Mouse (Mus musculus): Measurements from ENCODE around the gene Mapt. TPM values are rescaled to one million over a fixed set of nuclear protein-coding genes. Genes with fewer than 3 reads are reported as not detected.

Mapt gene
- polyA plus RNA-seq, 1 experiment: 5.5 TPM

DNA sequence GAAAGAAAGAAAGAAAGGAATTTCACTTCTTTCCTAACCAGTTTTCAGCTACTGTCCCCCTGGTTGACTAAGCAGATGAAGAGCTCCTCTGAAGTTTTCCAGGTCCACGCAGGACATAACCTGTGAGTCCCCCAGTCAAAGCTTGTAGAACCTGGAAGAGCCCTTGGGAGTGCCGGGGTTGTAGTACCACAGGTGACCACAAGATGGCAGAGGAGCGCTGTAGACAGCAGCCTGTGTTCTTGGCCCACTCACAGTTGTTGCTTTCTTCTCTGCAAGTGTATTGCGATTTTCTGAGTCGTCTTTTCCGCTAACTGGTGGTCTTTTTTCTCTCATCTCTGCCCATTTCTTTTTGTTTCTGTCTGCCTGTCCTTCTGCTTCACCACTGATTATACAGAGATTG, 84.5 kb downstream of the Mapt start:
- 4% methylated on average over 6 of the region's 6 CpGs for WGBS
- H3K4me3 ChIP-seq (replicated peaks; ENCODE audit: control insufficient read depth, low read depth, low read length): no peak overlapping the region
- peak; percentile 96 for TF ChIP-seq CTCF (IDR thresholded peaks at IDR 0.05; ENCODE audit: control insufficient read depth, insufficient read depth, low read length)
- no peak for TF ChIP-seq POLR2A (IDR thresholded peaks at IDR 0.05; ENCODE audit: borderline replicate concordance, control insufficient read depth, low read depth, low read length)
- no peaks in the 10 kb centered on the region for H3K4me1 ChIP-seq (ENCODE audit: control insufficient read depth, insufficient read depth, low read length)
- no peak overlapping the region for H3K27ac ChIP-seq (ENCODE audit: control insufficient read depth, insufficient read depth, low read depth, low read length, poor library complexity)

DNA sequence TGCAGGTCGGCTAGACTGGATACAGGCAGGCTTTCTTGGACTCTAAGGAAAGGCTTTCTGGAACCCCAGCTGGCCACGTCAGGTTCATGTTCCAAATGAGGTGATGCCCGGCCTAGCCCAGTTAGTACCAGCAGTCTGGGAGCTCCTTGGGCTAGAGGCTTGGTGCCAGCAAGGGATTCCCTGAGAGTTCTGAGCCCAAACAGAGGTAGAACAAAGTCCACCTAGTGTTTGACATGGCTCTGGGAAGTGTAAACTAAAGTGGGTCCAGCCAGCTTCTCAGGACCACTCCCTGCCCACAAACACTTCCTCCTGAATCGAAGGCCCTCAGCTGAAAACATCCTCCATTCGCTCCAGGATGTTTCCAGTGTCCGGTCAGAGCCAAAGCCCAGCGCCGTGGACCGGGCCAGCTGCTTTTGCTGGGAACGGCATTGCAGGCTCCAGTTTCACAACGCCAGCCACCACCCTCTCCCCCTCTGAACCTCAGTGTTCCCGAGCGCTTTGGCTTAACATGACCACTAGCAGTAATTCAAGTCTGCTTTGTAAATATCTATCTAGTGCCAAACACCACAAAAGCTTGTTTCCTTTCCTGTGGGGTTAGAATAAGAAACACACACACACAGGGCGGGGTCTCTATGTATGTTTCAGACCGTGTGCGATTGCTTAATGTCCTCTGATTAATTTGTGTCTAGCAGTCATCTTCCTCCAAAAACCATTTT, 85.7 kb downstream of the Mapt start:
- no peak for TF ChIP-seq CTCF (IDR thresholded peaks at IDR 0.05; ENCODE audit: control insufficient read depth, insufficient read depth, low read length)
- no peak for TF ChIP-seq POLR2A (IDR thresholded peaks at IDR 0.05; ENCODE audit: borderline replicate concordance, control insufficient read depth, low read depth, low read length)
- Histone ChIP-seq H3K4me3 (replicated peaks; ENCODE audit: control insufficient read depth, low read depth, low read length) (no peak overlapping the region), H3K27ac (ENCODE audit: control insufficient read depth, insufficient read depth, low read depth, low read length, poor library complexity) (no peak overlapping the region), H3K4me1 (ENCODE audit: control insufficient read depth, insufficient read depth, low read length) (no peaks in the 10 kb centered on the region)
- 28% methylated on average over 16 of the region's 16 CpGs for WGBS

DNA sequence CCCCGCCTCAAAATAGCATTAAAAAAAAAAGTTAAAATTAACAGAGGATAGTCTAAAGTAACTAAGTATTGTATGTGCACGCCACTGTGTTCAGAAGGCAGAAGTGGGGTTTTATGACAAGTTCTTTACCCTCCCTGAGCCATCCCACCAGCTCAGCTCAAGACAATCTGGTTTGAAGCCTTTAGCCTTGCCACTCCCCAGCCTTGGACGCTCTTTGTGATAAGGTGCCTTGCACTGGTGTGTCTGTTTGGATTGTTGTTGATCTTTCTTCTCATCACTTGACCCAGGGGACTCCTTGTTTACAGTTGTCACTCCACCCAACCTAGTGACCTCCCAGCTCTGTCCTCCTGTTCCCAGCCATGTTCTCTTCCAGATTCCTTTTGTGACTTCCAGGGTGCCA, 86.4 kb downstream of the Mapt start:
- Histone ChIP-seq H3K4me3 (replicated peaks; ENCODE audit: control insufficient read depth, low read depth, low read length) (no peak overlapping the region), H3K27ac (ENCODE audit: control insufficient read depth, insufficient read depth, low read depth, low read length, poor library complexity) (no peak overlapping the region), H3K4me1 (ENCODE audit: control insufficient read depth, insufficient read depth, low read length) (no peaks in the 10 kb centered on the region)
- TF ChIP-seq CTCF (IDR thresholded peaks at IDR 0.05; ENCODE audit: control insufficient read depth, insufficient read depth, low read length) (no peak), POLR2A (IDR thresholded peaks at IDR 0.05; ENCODE audit: borderline replicate concordance, control insufficient read depth, low read depth, low read length) (no peak)
- WGBS: 63% methylated on average over 3 of the region's 3 CpGs

DNA sequence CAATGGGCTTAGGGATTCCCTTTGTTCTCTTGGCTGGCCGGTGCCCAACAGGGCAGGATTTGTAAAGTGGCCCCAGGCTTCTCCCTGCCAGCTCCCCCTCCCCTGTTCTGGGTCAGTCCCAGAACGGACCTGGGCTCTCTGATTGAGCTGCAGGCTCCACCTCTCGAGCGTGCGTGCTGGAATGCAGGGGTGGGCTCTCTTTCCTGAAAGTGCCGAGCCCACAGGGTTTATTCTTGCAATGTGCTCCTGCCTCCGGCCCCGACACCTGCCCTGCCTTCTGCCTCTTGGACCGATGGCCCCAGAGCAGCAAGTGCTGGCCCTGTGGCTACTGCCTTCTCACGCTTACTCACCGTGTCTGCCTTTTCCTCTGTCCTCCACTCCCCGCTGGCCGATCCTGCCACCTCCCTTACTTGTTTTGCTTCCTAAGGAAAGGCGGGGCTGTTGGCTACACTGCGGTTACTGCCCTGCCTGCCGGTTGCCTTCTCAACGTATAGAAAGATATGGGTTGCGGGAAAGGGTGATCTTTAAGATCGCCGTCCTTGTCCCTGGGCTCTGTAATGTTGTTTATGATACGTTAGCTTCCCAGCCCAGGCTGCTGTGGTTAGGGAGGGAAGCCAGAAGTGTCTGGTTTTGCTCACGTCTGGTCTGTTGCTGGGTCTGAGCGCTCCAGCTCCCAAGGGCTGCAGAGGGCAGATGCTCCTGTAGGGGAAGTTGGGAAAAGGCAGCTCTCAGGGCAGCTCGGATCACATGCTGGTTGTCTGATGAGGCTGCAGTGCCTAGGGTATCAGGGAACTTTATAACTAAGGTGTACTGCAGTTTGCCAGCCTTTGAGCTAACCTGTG, 88.0 kb downstream of the Mapt start:
- Histone ChIP-seq H3K27ac (ENCODE audit: control insufficient read depth, insufficient read depth, low read depth, low read length, poor library complexity) (no peak overlapping the region), H3K4me1 (ENCODE audit: control insufficient read depth, insufficient read depth, low read length) (no peaks in the 10 kb centered on the region), H3K4me3 (replicated peaks; ENCODE audit: control insufficient read depth, low read depth, low read length) (no peak overlapping the region)
- WGBS: 1% methylated on average over 24 of the region's 24 CpGs
- TF ChIP-seq POLR2A (IDR thresholded peaks at IDR 0.05; ENCODE audit: borderline replicate concordance, control insufficient read depth, low read depth, low read length): no peak

DNA sequence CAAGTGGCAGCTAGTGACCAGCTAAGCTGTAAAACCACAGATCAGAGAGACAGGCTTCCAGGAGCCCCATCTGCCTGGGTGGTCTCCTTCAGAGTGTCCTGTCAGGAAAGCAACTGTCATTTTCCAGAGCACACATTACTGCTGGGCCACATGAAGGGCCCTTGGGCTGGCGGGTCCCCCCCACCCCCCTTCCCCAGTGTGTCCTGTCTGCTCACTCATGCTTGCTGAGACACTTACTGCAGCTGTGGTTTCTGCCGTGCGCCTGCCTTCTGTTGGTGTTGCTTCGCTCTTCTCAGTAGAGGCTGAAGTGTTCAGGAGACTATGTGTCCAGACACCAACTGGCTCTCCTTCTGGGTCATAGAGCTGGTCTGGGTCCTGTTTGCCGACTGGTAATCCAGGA, 89.3 kb downstream of the Mapt start:
- Histone ChIP-seq H3K4me1 (ENCODE audit: control insufficient read depth, insufficient read depth, low read length) (no peaks in the 10 kb centered on the region), H3K4me3 (replicated peaks; ENCODE audit: control insufficient read depth, low read depth, low read length) (no peak overlapping the region), H3K27ac (ENCODE audit: control insufficient read depth, insufficient read depth, low read depth, low read length, poor library complexity) (no peak overlapping the region)
- WGBS: 45% methylated on average over 5 of the region's 5 CpGs
- TF ChIP-seq CTCF (IDR thresholded peaks at IDR 0.05; ENCODE audit: control insufficient read depth, insufficient read depth, low read length) (no peak), POLR2A (IDR thresholded peaks at IDR 0.05; ENCODE audit: borderline replicate concordance, control insufficient read depth, low read depth, low read length) (no peak)

DNA sequence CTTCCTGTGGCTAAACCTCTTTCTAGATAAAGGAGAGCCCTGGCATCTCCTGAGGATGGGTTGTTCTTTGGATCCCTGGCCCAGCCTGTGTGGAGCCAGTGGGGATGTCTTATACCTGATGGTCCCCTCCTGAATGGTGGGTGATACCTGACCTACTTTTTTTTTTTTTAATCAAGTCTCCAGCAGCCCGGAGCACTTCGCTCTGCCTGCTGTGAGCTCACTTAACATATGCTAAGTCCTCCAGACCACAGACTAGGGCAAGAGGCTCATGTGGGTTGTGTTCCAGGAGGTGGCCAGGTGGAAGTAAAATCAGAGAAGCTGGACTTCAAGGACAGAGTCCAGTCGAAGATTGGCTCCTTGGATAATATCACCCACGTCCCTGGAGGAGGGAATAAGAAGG, 91.0 kb downstream of the Mapt start:
- TF ChIP-seq CTCF (IDR thresholded peaks at IDR 0.05; ENCODE audit: control insufficient read depth, insufficient read depth, low read length): no peak

DNA sequence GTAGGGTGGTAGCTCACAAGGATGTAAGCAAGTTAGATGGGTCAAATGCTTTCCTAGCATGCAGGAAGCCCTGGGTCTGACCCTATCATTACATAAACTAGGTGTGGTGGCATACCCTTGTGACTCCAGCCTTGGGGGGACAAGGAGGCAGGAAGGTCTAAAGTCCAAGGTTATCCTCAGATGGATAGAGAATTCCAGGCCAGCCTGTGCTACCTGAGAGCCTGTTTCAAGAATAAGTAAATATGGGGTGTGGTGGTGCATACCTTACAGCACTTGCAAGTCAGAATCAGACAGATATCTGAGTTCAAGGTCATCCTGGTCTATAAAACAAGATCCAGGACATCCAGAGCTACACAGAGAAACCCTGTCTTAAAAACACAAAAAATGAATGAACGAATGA, 96.3 kb downstream of the Mapt start:
- H3K4me3 ChIP-seq (replicated peaks; ENCODE audit: control insufficient read depth, low read depth, low read length): no peak overlapping the region
- no peak overlapping the region for H3K27ac ChIP-seq (ENCODE audit: control insufficient read depth, insufficient read depth, low read depth, low read length, poor library complexity)
- TF ChIP-seq CTCF (IDR thresholded peaks at IDR 0.05; ENCODE audit: control insufficient read depth, insufficient read depth, low read length) (no peak), POLR2A (IDR thresholded peaks at IDR 0.05; ENCODE audit: borderline replicate concordance, control insufficient read depth, low read depth, low read length) (no peak)
- WGBS: 83% methylated on average over 1 of the region's 1 CpGs
- no peaks in the 10 kb centered on the region for H3K4me1 ChIP-seq (ENCODE audit: control insufficient read depth, insufficient read depth, low read length)

More for the DNA sequence above, 91.0 kb downstream of the Mapt start:
- Histone ChIP-seq H3K27ac (ENCODE audit: control insufficient read depth, insufficient read depth, low read depth, low read length, poor library complexity) (no peak overlapping the region), H3K4me3 (replicated peaks; ENCODE audit: control insufficient read depth, low read depth, low read length) (no peak overlapping the region), H3K4me1 (ENCODE audit: control insufficient read depth, insufficient read depth, low read length) (no peaks in the 10 kb centered on the region)
- 63% methylated on average over 4 of the region's 4 CpGs for WGBS

DNA sequence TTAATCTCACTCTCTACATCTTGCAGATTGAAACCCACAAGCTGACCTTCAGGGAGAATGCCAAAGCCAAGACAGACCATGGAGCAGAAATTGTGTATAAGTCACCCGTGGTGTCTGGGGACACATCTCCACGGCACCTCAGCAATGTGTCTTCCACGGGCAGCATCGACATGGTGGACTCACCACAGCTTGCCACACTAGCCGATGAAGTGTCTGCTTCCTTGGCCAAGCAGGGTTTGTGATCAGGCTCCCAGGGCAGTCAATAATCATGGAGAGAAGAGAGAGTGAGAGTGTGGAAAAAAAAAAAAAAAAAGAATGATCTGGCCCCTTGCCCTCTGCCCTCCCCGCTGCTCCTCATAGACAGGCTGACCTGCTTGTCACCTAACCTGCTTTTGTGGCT, 96.8 kb downstream of the Mapt start:
- H3K4me1 ChIP-seq (ENCODE audit: control insufficient read depth, insufficient read depth, low read length): no peaks in the 10 kb centered on the region
- no peak overlapping the region for H3K27ac ChIP-seq (ENCODE audit: control insufficient read depth, insufficient read depth, low read depth, low read length, poor library complexity)
- 87% methylated on average over 6 of the region's 6 CpGs for WGBS
- H3K4me3 ChIP-seq (replicated peaks; ENCODE audit: control insufficient read depth, low read depth, low read length): no peak overlapping the region
- TF ChIP-seq CTCF (IDR thresholded peaks at IDR 0.05; ENCODE audit: control insufficient read depth, insufficient read depth, low read length): no peak
- TF ChIP-seq POLR2A (IDR thresholded peaks at IDR 0.05; ENCODE audit: borderline replicate concordance, control insufficient read depth, low read depth, low read length): no peak
